Mouse (Mus musculus) liver, embryonic 15.5 days (tissue): ENCODE data around the gene Mup5. TPM values are rescaled to one million over a fixed set of nuclear protein-coding genes. Genes with fewer than 3 reads are reported as not detected.
"Not testable (repeated sequence)": the region's sequence is repeated elsewhere in the genome, so short reads cannot be mapped to it uniquely, and the experiment has no call there.

Source experiments
- ATAC-seq: fragments of 200-750 bp; cut with Nextera tagmentation; 2 replicates; pipeline ENCODE4 v1.8.0; 2017; ENCODE audit warnings: moderate number of reproducible peaks, mild to moderate bottlenecking, moderate library complexity; ENCODE audit not compliant: insufficient read depth
- H3K27ac ChIP-seq: fragments of 300-500 bp; sonication (generic); replicated peaks from 2 replicates; pipeline ENCODE4 v1.5.1; 2015; ENCODE audit warnings: mild to moderate bottlenecking, inconsistent platforms
- H3K27me3 ChIP-seq: fragments of 300-500 bp; sonication (generic); 2 replicates; pipeline ENCODE4 v1.6.1; 2015; ENCODE audit warnings: mild to moderate bottlenecking, inconsistent platforms
- H3K36me3 ChIP-seq: fragments of 300-500 bp; sonication (generic); replicated peaks from 2 replicates; pipeline ENCODE4 v1.6.1; 2015; ENCODE audit warnings: moderate library complexity, mild to moderate bottlenecking, inconsistent platforms
- H3K4me1 ChIP-seq: fragments of 300-500 bp; sonication (generic); replicated peaks from 2 replicates; pipeline ENCODE4 v1.6.1; 2015; ENCODE audit warnings: inconsistent platforms
- H3K4me2 ChIP-seq: fragments of 300-500 bp; sonication (generic); 2 replicates; pipeline ENCODE4 v1.6.1; 2015; ENCODE audit warnings: moderate library complexity, mild to moderate bottlenecking, inconsistent platforms
- H3K4me3 ChIP-seq: fragments of 300-500 bp; sonication (generic); replicated peaks from 2 replicates; pipeline ENCODE4 v1.5.1; 2015; ENCODE audit warnings: mild to moderate bottlenecking, inconsistent platforms
- H3K9ac ChIP-seq: fragments of 300-500 bp; sonication (generic); 2 replicates; pipeline ENCODE4 v1.6.1; 2015; ENCODE audit warnings: moderate library complexity, mild to moderate bottlenecking, inconsistent platforms
- H3K9me3 ChIP-seq: fragments of 300-500 bp; sonication (generic); replicated peaks from 2 replicates; pipeline ENCODE4 v1.6.1; 2016; ENCODE audit warnings: inconsistent platforms
- WGBS: fragments of 180-500 bp; shearing (Covaris S2); methylation state at CpG from one replicate; pipeline ENCODE4 v1.1.7; 2015; ENCODE audit warnings: mixed read lengths; ENCODE audit not compliant: insufficient replicate concordance; 5-methylcytosine and 5-hydroxymethylcytosine counted together
- polyA plus RNA-seq: library from polyadenylated mRNA; unstranded; fragments of >200 nt; fragmentation: Nextera tagmentation; extraction: Ambion mirVana; gene quantifications from 2 replicates; pipeline ENCODE4 v1.2.1, GENCODE M21; 2015

Mup5 gene
- polyA plus RNA-seq, 1 experiment from 2014 or later, result not detected

DNA sequence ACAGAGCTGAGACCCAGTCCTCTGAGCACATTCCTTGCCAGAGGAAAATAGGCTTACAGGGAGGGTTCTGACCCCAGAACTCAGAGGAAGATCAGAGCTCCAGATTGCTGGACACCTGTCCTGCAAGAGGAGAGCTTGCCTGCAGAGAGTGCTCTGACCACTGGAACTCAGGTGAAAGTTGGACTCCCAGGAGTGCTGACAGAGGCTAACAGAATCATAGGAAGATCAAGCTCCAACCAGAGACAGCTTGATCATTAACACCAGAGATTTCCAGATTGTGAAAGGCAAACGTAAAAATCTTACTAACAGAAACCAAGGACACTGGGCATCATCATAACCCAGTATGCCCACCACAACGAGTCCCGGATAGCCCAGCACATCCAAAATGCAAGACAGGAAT is 26.1 kb downstream of the Mup5 start:
- not testable (repeated sequence) for H3K9me3 ChIP-seq, H3K4me2 ChIP-seq, H3K27me3 ChIP-seq, H3K4me3 ChIP-seq, H3K36me3 ChIP-seq, H3K27ac ChIP-seq, ATAC-seq, H3K9ac ChIP-seq, H3K4me1 ChIP-seq
- 57% methylated on average over 3 of the region's 3 CpGs for WGBS

DNA sequence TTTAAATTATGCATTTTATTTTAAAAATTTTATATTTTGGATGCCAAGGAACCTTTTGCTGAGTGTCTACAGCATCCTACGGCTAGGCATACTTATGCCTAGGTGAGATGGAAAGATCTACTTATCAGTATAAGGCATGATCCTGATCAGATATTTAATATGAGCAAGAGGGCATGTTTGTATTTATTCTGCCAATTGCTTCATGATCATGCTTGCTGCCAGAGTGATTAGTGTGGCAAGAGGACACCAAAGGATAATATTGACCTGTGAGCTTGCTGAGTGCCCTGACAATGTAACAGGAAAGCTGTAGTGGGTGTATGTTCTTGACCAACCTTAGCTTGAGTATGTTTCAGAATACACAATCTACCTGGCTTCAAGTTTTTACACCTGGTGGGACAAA is 45.3 kb downstream of the Mup5 start:
- H3K4me3 ChIP-seq, H3K27ac ChIP-seq, H3K4me2 ChIP-seq, ATAC-seq, H3K36me3 ChIP-seq, H3K4me1 ChIP-seq, H3K9ac ChIP-seq, H3K27me3 ChIP-seq, H3K9me3 ChIP-seq: not testable (repeated sequence)
- 77% methylated on average over 1 of the region's 1 CpGs for WGBS

DNA sequence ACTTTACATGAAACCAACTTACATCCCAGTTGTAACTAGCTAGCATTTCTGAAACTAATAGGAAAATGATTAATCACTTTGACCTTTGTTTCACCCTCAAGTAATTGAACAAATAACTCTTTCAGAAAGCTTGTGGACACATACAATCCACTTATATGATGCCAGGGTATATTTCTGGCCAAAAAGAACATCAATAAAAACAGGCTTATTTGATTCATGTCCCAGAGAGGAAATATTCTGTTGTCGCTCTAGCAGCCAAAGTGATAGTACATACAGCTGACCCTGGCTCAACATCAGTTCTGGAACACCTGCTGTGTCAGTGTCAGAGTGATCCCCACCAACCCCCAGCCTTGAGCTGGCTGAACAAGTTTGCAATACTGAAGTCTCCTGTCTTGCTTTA is 50.8 kb downstream of the Mup5 start:
- H3K9ac ChIP-seq, H3K4me1 ChIP-seq, H3K4me2 ChIP-seq, H3K27me3 ChIP-seq, H3K36me3 ChIP-seq, ATAC-seq, H3K4me3 ChIP-seq, H3K27ac ChIP-seq, H3K9me3 ChIP-seq: not testable (repeated sequence)
- WGBS, result 63% methylated on average over 1 of the region's 1 CpGs

DNA sequence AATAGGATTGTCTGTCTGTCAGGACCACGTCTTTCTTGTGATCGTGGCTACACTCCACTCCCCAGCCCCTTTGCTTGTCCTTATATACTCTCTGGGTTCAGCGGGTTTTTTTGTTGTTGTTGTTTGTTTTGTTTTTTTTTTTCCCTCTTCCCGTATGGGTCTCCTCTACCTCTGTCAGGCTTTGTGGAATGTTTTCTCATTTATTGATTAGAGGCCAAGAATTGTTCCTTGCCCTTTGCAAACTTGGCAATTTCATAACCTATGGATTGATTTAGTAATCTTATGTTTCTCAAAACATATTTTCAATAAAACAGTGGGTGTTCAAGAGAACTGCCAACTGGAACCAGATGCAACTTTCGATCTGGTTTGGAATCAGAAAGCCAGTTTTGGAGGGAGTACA is 52.9 kb downstream of the Mup5 start, which contains the start of gene Mup19:
Gene Mup19 (minus strand): TSS at position 101 of the 400 bp plus-strand sequence.
- WGBS, result 50% methylated on average over 1 of the region's 5 CpGs
- not testable (repeated sequence) for H3K27ac ChIP-seq, H3K9me3 ChIP-seq, H3K4me1 ChIP-seq, H3K4me3 ChIP-seq, ATAC-seq, H3K9ac ChIP-seq, H3K36me3 ChIP-seq, H3K27me3 ChIP-seq, H3K4me2 ChIP-seq

Other genes with a start within 250 kb of the Mup5 start
- gene Mup17, start 239.4 kb downstream of the Mup5 start, polyA plus RNA-seq, result not detected in 2 replicates
- gene Mup18, start 161.1 kb downstream of the Mup5 start, polyA plus RNA-seq, result not detected in 2 replicates
- not detected in 2 replicates for gene Mup19, start 53.0 kb downstream of the Mup5 start, polyA plus RNA-seq
- 0.09 TPM in 1 of 2 replicates, not detected in the other for gene Mup20, start 218.9 kb upstream of the Mup5 start, polyA plus RNA-seq